Mouse (Mus musculus) midbrain, embryonic 14.5 days (tissue): ENCODE measurements around the gene Heatr5a. TPM values are rescaled to one million over a fixed set of nuclear protein-coding genes. Genes with fewer than 3 reads are reported as not detected.
A peak's percentile ranks its signal among the peaks of the same experiment; 100 is the strongest.

ENCODE experiments used
- ATAC-seq: fragments of 200-750 bp; cut with Nextera tagmentation; 2 replicates; pipeline ENCODE4 v1.8.0; 2017; ENCODE audit warnings: moderate number of reproducible peaks, moderate library complexity; ENCODE audit not compliant: low FRiP score, low TSS enrichment
- DNase-seq: peaks from one replicate; pipeline ENCODE4 v3.0.0-alpha.2; 2015
- H3K27ac ChIP-seq: fragments of 300-500 bp; sonication (generic); replicated peaks from 2 replicates; pipeline ENCODE4 v1.5.1; 2014; ENCODE audit warnings: mild to moderate bottlenecking, low read depth, low read length, moderate library complexity
- H3K27me3 ChIP-seq: fragments of 300-500 bp; sonication (generic); 2 replicates; pipeline ENCODE4 v1.6.1; 2014; ENCODE audit warnings: low read length, control low read depth, mixed read lengths; ENCODE audit not compliant: control insufficient read depth, insufficient read depth
- H3K36me3 ChIP-seq: fragments of 300-500 bp; sonication (generic); 2 replicates; pipeline ENCODE4 v1.6.1; 2014; ENCODE audit warnings: low read length, control low read depth; ENCODE audit not compliant: control insufficient read depth, insufficient read depth
- H3K4me1 ChIP-seq: fragments of 300-500 bp; sonication (generic); 2 replicates; pipeline ENCODE4 v1.6.1; 2014; ENCODE audit warnings: mild to moderate bottlenecking, antibody characterized with exemption, low read length, control low read depth; ENCODE audit not compliant: control insufficient read depth, insufficient read depth
- H3K4me2 ChIP-seq: fragments of 300-500 bp; sonication (generic); 2 replicates; pipeline ENCODE4 v1.6.1; 2014; ENCODE audit warnings: mild to moderate bottlenecking, low read length, moderate library complexity
- H3K4me3 ChIP-seq: fragments of 300-500 bp; sonication (generic); replicated peaks from 2 replicates; pipeline ENCODE4 v1.5.1; 2014; ENCODE audit warnings: low read depth, low read length
- H3K9ac ChIP-seq: fragments of 300-500 bp; sonication (generic); replicated peaks from 2 replicates; pipeline ENCODE4 v1.6.1; 2014; ENCODE audit warnings: mild to moderate bottlenecking, low read length, moderate library complexity
- H3K9me3 ChIP-seq: fragments of 300-500 bp; sonication (generic); 2 replicates; pipeline ENCODE4 v1.6.1; 2016; ENCODE audit warnings: low read length, control low read depth, mixed read lengths; ENCODE audit not compliant: control insufficient read depth
- WGBS: fragments of 180-500 bp; shearing (Covaris S2); extraction: QIAGEN DNeasy Blood & Tissue Kit; methylation state at CpG from one replicate; pipeline ENCODE4 v1.1.7; 2014; 5-methylcytosine and 5-hydroxymethylcytosine counted together
- polyA plus RNA-seq: library from polyadenylated mRNA; unstranded; fragments of >200 nt; fragmentation: Nextera tagmentation; extraction: Ambion mirVana; gene quantifications from 2 replicates; pipeline ENCODE4 v1.2.1, GENCODE M21; 2014

Gene Heatr5a
- polyA plus RNA-seq, 1 experiment from 2014 or later, result 7.6 TPM

DNA sequence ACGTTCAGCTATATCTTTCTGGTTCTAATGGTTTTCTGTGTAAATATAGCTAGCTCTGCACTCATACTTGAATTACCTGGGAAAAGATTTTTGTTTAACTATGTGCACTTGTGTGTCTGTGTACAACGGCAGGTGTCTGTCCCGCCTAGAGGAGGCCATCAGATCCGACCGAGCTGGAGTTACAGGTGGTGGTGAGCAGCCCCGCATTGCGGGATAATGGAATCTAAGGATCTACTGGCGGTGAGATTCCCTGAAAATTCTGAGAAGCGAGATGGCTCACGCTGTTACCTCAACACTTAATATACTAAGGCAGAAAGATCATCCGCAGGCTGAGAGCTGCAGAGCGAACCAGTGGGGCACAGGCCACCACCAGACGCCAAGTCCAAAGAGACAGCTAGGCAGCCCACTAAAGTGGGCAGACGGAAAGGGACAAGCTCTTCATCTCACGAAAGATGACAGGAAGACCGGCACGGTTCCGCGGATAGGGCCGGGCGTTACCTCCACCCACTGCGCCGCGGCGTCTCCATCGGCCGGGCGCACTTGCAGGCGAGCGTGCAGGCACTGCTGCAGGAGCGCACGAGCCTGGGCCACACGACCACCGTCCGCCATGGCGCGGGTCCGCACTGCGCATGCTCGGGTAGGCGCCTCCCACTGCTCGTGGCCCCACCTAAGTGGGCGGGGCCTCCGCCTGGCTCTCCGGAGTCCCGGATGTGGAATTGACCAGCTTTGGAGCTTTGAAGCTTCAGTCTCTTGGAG lies 34.9 kb upstream of the Heatr5a start, which contains the start of gene Dtd2:
Gene Dtd2 (minus strand): TSS at position 625 of the 756 bp plus-strand sequence.
- 2% methylated on average over 46 of the region's 46 CpGs for WGBS
- ATAC-seq, result peak; percentile 96
- no peaks in the 10 kb centered on the region for H3K9me3 ChIP-seq

GRCm38 (mm10) chr12:52002746-52003145 lies 31.6 kb upstream of the Heatr5a start:
- H3K27me3 ChIP-seq, result no peaks in the 10 kb centered on the region
- H3K4me1 ChIP-seq, result no peaks in the 10 kb centered on the region
- ATAC-seq, result no peak
- H3K9me3 ChIP-seq, result no peaks in the 10 kb centered on the region
- no peak overlapping the region for H3K4me2 ChIP-seq
- DNase-seq, result no peak
- no peak overlapping the region for H3K4me3 ChIP-seq
- WGBS, result 96% methylated on average over 3 of the region's 3 CpGs
- H3K9ac ChIP-seq, result no peak overlapping the region
- H3K27ac ChIP-seq, result no peak overlapping the region
- H3K36me3 ChIP-seq, result peaks cover 16% of the 10 kb centered on the region

More for the DNA sequence above, 34.9 kb upstream of the Heatr5a start, which contains the start of gene Dtd2:
- Histone ChIP-seq H3K4me2 (peak within 1 kb of the TSS; percentile 70), H3K27me3 (no peaks in the 10 kb centered on the region), H3K4me1 (no peaks in the 10 kb centered on the region), H3K36me3 (no peaks in the 10 kb centered on the region), H3K4me3 (peak within 1 kb of the TSS; percentile 67), H3K9ac (peak within 1 kb of the TSS; percentile 65), H3K27ac (peak within 1 kb of the TSS; percentile 68)
- DNase-seq, result peak; percentile 97

DNA sequence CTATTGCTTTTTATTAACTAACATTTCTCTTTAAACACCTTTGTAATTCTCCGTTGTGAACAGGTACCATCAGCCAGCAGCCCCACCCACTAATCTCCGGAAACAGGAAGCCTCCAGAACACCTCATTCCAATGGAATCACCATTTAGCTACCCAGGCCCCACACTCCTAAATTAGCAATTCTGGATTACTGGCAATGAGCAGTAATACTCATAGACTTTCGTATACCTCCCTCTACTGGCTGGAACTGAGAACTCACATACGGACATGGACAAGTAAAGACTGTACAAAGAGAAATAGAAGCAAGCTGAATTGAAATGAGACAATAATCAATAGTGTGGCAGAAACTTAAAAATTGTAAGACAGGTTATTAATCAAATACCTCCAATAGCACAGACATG lies 30.4 kb upstream of the Heatr5a start:
- DNase-seq (peak; percentile 92), ATAC-seq (0 out of 2 replicates have a peak, but pooled peaks have one; percentile 65)
- WGBS, result 31% methylated on average over 4 of the region's 4 CpGs
- Histone ChIP-seq H3K9ac (no peak overlapping the region), H3K4me1 (no peaks in the 10 kb centered on the region), H3K9me3 (no peaks in the 10 kb centered on the region), H3K4me3 (no peak overlapping the region), H3K4me2 (no peak overlapping the region), H3K36me3 (peaks cover 20% of the 10 kb centered on the region), H3K27me3 (no peaks in the 10 kb centered on the region), H3K27ac (no peak overlapping the region)

DNA sequence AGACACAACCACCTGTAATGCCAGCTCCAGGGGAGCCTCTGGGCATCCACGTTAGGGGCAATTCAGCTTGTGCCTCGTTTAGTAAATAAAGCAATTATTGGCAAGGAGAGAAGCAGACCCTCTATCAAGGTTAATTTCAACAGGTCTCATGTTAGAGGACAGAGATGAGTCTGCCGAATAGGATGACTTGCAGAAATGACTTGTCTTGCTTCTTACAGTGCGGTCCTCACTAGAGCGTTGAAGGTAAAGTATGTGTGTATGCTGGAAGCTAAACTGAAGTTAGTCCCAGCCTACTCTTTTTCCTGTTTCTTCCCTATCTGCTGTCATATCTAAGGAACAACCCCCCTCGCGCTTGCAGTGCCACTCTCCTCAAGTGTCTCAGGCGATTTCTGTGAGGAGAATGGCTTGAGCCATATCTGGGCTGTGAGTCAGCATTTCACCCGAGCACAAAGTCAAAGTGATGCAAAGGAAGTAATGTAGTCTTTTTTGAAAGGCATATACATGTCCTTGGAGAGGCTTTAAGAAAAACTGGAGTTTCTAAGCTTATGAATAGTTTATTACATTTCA lies 27.3 kb upstream of the Heatr5a start:
- 93% methylated on average over 9 of the region's 9 CpGs for WGBS

GRCm38 (mm10) chr12:51995738-51996536 lies 24.8 kb upstream of the Heatr5a start:
- H3K9me3 ChIP-seq, result no peaks in the 10 kb centered on the region
- no peak for DNase-seq
- WGBS, result 88% methylated on average over 1 of the region's 1 CpGs
- H3K4me2 ChIP-seq, result no peak overlapping the region
- ATAC-seq, result no peak
- no peak overlapping the region for H3K9ac ChIP-seq
- H3K27me3 ChIP-seq, result no peaks in the 10 kb centered on the region
- H3K27ac ChIP-seq, result no peak overlapping the region
- no peak overlapping the region for H3K4me3 ChIP-seq
- peaks cover 24% of the 10 kb centered on the region for H3K36me3 ChIP-seq
- no peaks in the 10 kb centered on the region for H3K4me1 ChIP-seq

More for the DNA sequence above, 27.3 kb upstream of the Heatr5a start:
- Histone ChIP-seq H3K9ac (no peak overlapping the region), H3K9me3 (no peaks in the 10 kb centered on the region), H3K36me3 (peaks cover 24% of the 10 kb centered on the region), H3K4me1 (no peaks in the 10 kb centered on the region), H3K27me3 (no peaks in the 10 kb centered on the region), H3K4me2 (no peak overlapping the region), H3K4me3 (no peak overlapping the region), H3K27ac (no peak overlapping the region)
- no peak for ATAC-seq
- DNase-seq, result no peak

DNA sequence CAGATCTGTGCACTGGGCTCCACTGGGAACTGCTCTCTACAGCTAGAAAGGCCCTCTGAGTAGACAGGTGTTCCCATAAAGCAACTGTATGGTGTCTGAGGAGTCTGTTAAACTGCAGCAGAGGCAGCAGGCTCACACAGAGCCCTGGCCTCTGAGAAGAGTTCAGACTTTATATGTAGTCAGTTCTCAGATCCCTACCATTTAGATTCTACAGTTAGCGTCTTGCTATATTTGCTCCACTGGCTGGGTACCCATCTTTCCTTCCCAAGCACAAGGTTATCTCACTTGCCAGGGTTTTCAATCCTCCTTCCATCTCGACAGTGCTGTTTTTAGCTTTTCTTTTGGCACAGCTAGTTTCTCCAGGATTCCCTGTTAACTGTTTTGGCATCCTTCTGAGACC lies 19.5 kb upstream of the Heatr5a start:
- Histone ChIP-seq H3K27me3 (no peaks in the 10 kb centered on the region), H3K4me3 (no peak overlapping the region), H3K9me3 (no peaks in the 10 kb centered on the region), H3K27ac (no peak overlapping the region), H3K4me2 (no peak overlapping the region), H3K4me1 (no peaks in the 10 kb centered on the region), H3K36me3 (peaks cover 4% of the 10 kb centered on the region; the same call in 1 of the 2 replicates), H3K9ac (no peak overlapping the region)
- DNase-seq (no peak), ATAC-seq (no peak)
- WGBS, result 84% methylated on average over 2 of the region's 2 CpGs

- WGBS, result 89% methylated on average over 5 of the region's 5 CpGs
- H3K27ac ChIP-seq, result no peak overlapping the region
- H3K9ac ChIP-seq, result no peak overlapping the region
- no peak for DNase-seq
- no peak for ATAC-seq
- no peaks in the 10 kb centered on the region for H3K27me3 ChIP-seq
- no peaks in the 10 kb centered on the region for H3K9me3 ChIP-seq
- no peaks in the 10 kb centered on the region for H3K4me1 ChIP-seq
- no peak overlapping the region for H3K4me2 ChIP-seq
- no peaks in the 10 kb centered on the region for H3K36me3 ChIP-seq
- H3K4me3 ChIP-seq, result no peak overlapping the region
These were observed 17.4 kb upstream of the Heatr5a start for GRCm38 (mm10) chr12:51988536-51988935.

DNA sequence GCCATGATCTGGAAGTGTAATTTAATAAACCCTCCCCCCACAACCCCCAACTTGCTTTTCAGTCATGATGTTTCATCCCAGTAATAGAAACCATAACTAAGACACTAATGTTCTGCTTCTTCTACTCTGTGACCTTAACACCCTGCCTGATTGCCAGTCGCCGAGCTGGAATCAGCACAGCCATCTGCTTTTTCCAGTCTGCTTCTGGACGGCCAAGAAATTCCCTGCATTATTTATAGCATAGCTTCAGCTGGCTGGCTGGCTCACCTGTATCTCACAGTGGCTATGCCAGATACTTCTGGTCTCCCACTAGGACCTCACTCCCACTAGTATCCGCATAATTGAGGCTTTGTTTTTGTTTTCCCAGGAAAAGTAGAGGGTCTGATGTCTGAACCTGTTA lies 14.7 kb upstream of the Heatr5a start:
- H3K4me1 ChIP-seq, result no peaks in the 10 kb centered on the region
- H3K27me3 ChIP-seq, result no peaks in the 10 kb centered on the region
- H3K27ac ChIP-seq, result no peak overlapping the region
- DNase-seq (no peak), ATAC-seq (no peak)
- no peaks in the 10 kb centered on the region for H3K9me3 ChIP-seq
- H3K9ac ChIP-seq, result no peak overlapping the region
- H3K4me3 ChIP-seq, result no peak overlapping the region
- no peaks in the 10 kb centered on the region for H3K36me3 ChIP-seq
- no peak overlapping the region for H3K4me2 ChIP-seq
- 76% methylated on average over 4 of the region's 4 CpGs for WGBS
